Mouse (Mus musculus) ovary, adult 18-20 months (tissue): ENCODE measurements around the gene Spink2.
"Not testable (repeated sequence)": the region's sequence is repeated elsewhere in the genome, so short reads cannot be mapped to it uniquely, and the experiment has no call there.

ENCODE experiments used
- DNase-seq: peaks from one replicate; pipeline ENCODE4 v3.0.0; 2022; ENCODE audit warnings: low spot score, mixed read lengths

Spink2 gene

GRCm38 (mm10) chr5:77193951-77194350 lies 17.3 kb downstream of the Spink2 start:
- DNase-seq: no peak

GRCm38 (mm10) chr5:77193266-77193665 lies 18.0 kb downstream of the Spink2 start:
- DNase-seq: no peak

GRCm38 (mm10) chr5:77191631-77192030 lies 19.6 kb downstream of the Spink2 start:
- no peak for DNase-seq

- DNase-seq: no peak
Observed at GRCm38 (mm10) chr5:77191106-77191505, 20.2 kb downstream of the Spink2 start.

- DNase-seq: no peak
Observed at GRCm38 (mm10) chr5:77188738-77189137, 22.5 kb downstream of the Spink2 start.

GRCm38 (mm10) chr5:77185351-77185750 lies 25.9 kb downstream of the Spink2 start:
- no peak for DNase-seq

- not testable (repeated sequence) for DNase-seq
Observed at GRCm38 (mm10) chr5:77183876-77184275, 27.4 kb downstream of the Spink2 start.

GRCm38 (mm10) chr5:77183338-77183737 lies 27.9 kb downstream of the Spink2 start:
- DNase-seq: no peak

- no peak for DNase-seq
Observed at GRCm38 (mm10) chr5:77181508-77181907, 29.8 kb downstream of the Spink2 start.

GRCm38 (mm10) chr5:77178976-77179375 lies 32.3 kb downstream of the Spink2 start:
- no peak for DNase-seq

GRCm38 (mm10) chr5:77178008-77178407 lies 33.3 kb downstream of the Spink2 start:
- no peak for DNase-seq

GRCm38 (mm10) chr5:77174779-77175178 lies 36.5 kb downstream of the Spink2 start:
- DNase-seq: no peak

- DNase-seq: no peak
Observed at GRCm38 (mm10) chr5:77170593-77170992, 40.7 kb downstream of the Spink2 start.

- no peak for DNase-seq
Observed at GRCm38 (mm10) chr5:77167306-77167945, 43.8 kb downstream of the Spink2 start.

GRCm38 (mm10) chr5:77165703-77166625 lies 45.3 kb downstream of the Spink2 start:
- no peak for DNase-seq

GRCm38 (mm10) chr5:77163597-77163996 lies 47.7 kb downstream of the Spink2 start:
- no peak for DNase-seq

GRCm38 (mm10) chr5:77162566-77162965 lies 48.7 kb downstream of the Spink2 start:
- no peak for DNase-seq

- DNase-seq: no peak
Observed at GRCm38 (mm10) chr5:77157777-77158540, 53.3 kb downstream of the Spink2 start.

- DNase-seq: no peak
Observed at GRCm38 (mm10) chr5:77156938-77157337, 54.3 kb downstream of the Spink2 start.

- no peak for DNase-seq
Observed at GRCm38 (mm10) chr5:77155526-77155925, 55.7 kb downstream of the Spink2 start.
